Mouse (Mus musculus) bone marrow, adult 2 months (tissue): ENCODE data around the gene Psmb3. TPM values are rescaled to one million over a fixed set of nuclear protein-coding genes. Genes with fewer than 3 reads are reported as not detected.

ENCODE experiments used
- H3K27ac ChIP-seq: fragments of 200-500 bp; 2 replicates; pipeline ENCODE4 v1.5.1; 2012; ENCODE audit warnings: low read depth, mild to moderate bottlenecking, control low read depth, inconsistent platforms, low read length; ENCODE audit not compliant: control insufficient read depth, poor library complexity, insufficient read depth
- H3K4me1 ChIP-seq: fragments of 200-500 bp; 2 replicates; pipeline ENCODE4 v1.6.1; 2011; ENCODE audit warnings: low read length; ENCODE audit not compliant: control insufficient read depth, insufficient read depth
- H3K4me3 ChIP-seq: fragments of 200-500 bp; replicated peaks from 2 replicates; pipeline ENCODE3; 2011; ENCODE audit warnings: mild to moderate bottlenecking, low read depth, low read length, control low read depth; ENCODE audit not compliant: control insufficient read depth
- CTCF ChIP-seq: fragments of 200-500 bp; IDR thresholded peaks from 2 replicates; pipeline ENCODE4 v1.5.1; 2011; ENCODE audit warnings: low read length, control low read depth; ENCODE audit not compliant: control insufficient read depth, insufficient read depth
- POLR2A ChIP-seq: fragments of 200-500 bp; IDR thresholded peaks from 2 replicates; pipeline ENCODE4 v1.6.1; 2011; ENCODE audit warnings: low read depth, mild to moderate bottlenecking, control low read depth, low read length, borderline replicate concordance; ENCODE audit not compliant: control insufficient read depth
- WGBS: fragments of 180-500 bp; shearing (Covaris S2); methylation state at CpG from one replicate; pipeline ENCODE4 v1.1.7; 2018; 5-methylcytosine and 5-hydroxymethylcytosine counted together
- polyA plus RNA-seq: library from polyadenylated mRNA; stranded (reverse); fragments of >200 nt; gene quantifications from 2 replicates; pipeline ENCODE4 v1.2.4, GENCODE M21; 2011; ENCODE audit warnings: low replicate concordance; ENCODE audit not compliant: missing spikeins, insufficient read depth, insufficient read length

The Psmb3 gene
- polyA plus RNA-seq, 1 experiment, result 152 TPM

- 18% methylated on average over 6 of the region's 6 CpGs for WGBS
- TF ChIP-seq CTCF, result no peak; the same call in 1 of the 2 replicates
- TF ChIP-seq POLR2A, result no peak
- H3K27ac ChIP-seq, result no peak overlapping the region
- no peaks in the 10 kb centered on the region; the same call in 1 of the 2 replicates for H3K4me1 ChIP-seq
- H3K4me3 ChIP-seq, result peak overlapping the region; percentile 33
Measured at GRCm38 (mm10) chr11:97664771-97665240, 38.4 kb upstream of the Psmb3 start.

GRCm38 (mm10) chr11:97665431-97665830 lies 37.8 kb upstream of the Psmb3 start:
- Histone ChIP-seq H3K4me3 (no peak overlapping the region), H3K27ac (no peak overlapping the region), H3K4me1 (no peaks in the 10 kb centered on the region; the same call in 1 of the 2 replicates)
- no peak for TF ChIP-seq POLR2A
- no peak for TF ChIP-seq CTCF
- WGBS, result 89% methylated on average over 13 of the region's 13 CpGs

- Histone ChIP-seq H3K4me3 (no peak overlapping the region), H3K4me1 (no peaks in the 10 kb centered on the region), H3K27ac (no peak overlapping the region)
- WGBS, result 83% methylated on average over 7 of the region's 7 CpGs
- TF ChIP-seq CTCF (0 out of 2 replicates have a peak, but pooled peaks have one; percentile 7), POLR2A (no peak)
Measured at GRCm38 (mm10) chr11:97666221-97666620, 37.0 kb upstream of the Psmb3 start.

GRCm38 (mm10) chr11:97666794-97667193 lies 36.4 kb upstream of the Psmb3 start:
- Histone ChIP-seq H3K4me1 (no peaks in the 10 kb centered on the region), H3K27ac (no peak overlapping the region), H3K4me3 (no peak overlapping the region)
- TF ChIP-seq POLR2A (no peak), CTCF (no peak)
- WGBS, result 80% methylated on average over 15 of the region's 15 CpGs

- 89% methylated on average over 7 of the region's 7 CpGs for WGBS
- no peaks in the 10 kb centered on the region for H3K4me1 ChIP-seq
- no peak overlapping the region for H3K27ac ChIP-seq
- TF ChIP-seq POLR2A, result no peak
- no peak for TF ChIP-seq CTCF
- no peak overlapping the region for H3K4me3 ChIP-seq
Measured at GRCm38 (mm10) chr11:97668160-97668559, 35.0 kb upstream of the Psmb3 start.

- H3K27ac ChIP-seq, result no peak overlapping the region
- no peak overlapping the region for H3K4me3 ChIP-seq
- 89% methylated on average over 15 of the region's 15 CpGs for WGBS
- H3K4me1 ChIP-seq, result no peaks in the 10 kb centered on the region
- TF ChIP-seq CTCF (no peak), POLR2A (no peak)
Measured at GRCm38 (mm10) chr11:97669268-97669667, 33.9 kb upstream of the Psmb3 start.

GRCm38 (mm10) chr11:97669829-97670228 lies 33.4 kb upstream of the Psmb3 start:
- no peak overlapping the region for H3K27ac ChIP-seq
- H3K4me1 ChIP-seq, result no peaks in the 10 kb centered on the region
- TF ChIP-seq POLR2A (no peak), CTCF (no peak)
- no peak overlapping the region for H3K4me3 ChIP-seq
- WGBS, result 62% methylated on average over 6 of the region's 6 CpGs

- TF ChIP-seq POLR2A (no peak), CTCF (no peak)
- no peak overlapping the region for H3K27ac ChIP-seq
Measured at GRCm38 (mm10) chr11:97670234-97671176, 32.7 kb upstream of the Psmb3 start.

More at GRCm38 (mm10) chr11:97670234-97671176, 32.7 kb upstream of the Psmb3 start:
- WGBS, result 73% methylated on average over 13 of the region's 13 CpGs
- Histone ChIP-seq H3K4me3 (no peak overlapping the region), H3K4me1 (no peaks in the 10 kb centered on the region)
